Mouse (Mus musculus) CH12F3 (cell line): Measurements from ENCODE around the gene Styxl1.

Source experiments
- in situ Hi-C: fragments of 300-500 bp; cut with MboI; formaldehyde crosslinking; loops from 2 replicates; pipeline ENCODE4 v1.14.3; 2020; ENCODE audit warnings: low sequenced_read_pairs

Gene Styxl1

GRCm38 (mm10) chr5:135702682-135703192, 75.4 kb downstream of the Styxl1 start:
- in situ Hi-C loops = no loop called here

- in situ Hi-C loops = no loop called here
Observed at GRCm38 (mm10) chr5:135702190-135702589, 76.0 kb downstream of the Styxl1 start.

GRCm38 (mm10) chr5:135701601-135702000, 76.6 kb downstream of the Styxl1 start:
- in situ Hi-C loops = no loop called here

GRCm38 (mm10) chr5:135697711-135698111, 80.5 kb downstream of the Styxl1 start:
- in situ Hi-C loops = no loop called here
